Mouse (Mus musculus) kidney, adult 2 months (tissue): ENCODE measurements around the gene Tas1r3.

Experiments used
- CTCF ChIP-seq: fragments of 200-500 bp; conservative IDR thresholded peaks from 2 replicates; pipeline ENCODE4 v1.5.1; 2011; ENCODE audit warnings: low read depth, mild to moderate bottlenecking, control low read depth, low read length, moderate library complexity, mixed read lengths; ENCODE audit not compliant: insufficient read depth, insufficient read length
- POLR2A ChIP-seq: fragments of 200-500 bp; IDR thresholded peaks from one replicate; pipeline ENCODE4 v1.6.1; 2011; ENCODE audit warnings: low read depth, low read length, control low read depth

DNA sequence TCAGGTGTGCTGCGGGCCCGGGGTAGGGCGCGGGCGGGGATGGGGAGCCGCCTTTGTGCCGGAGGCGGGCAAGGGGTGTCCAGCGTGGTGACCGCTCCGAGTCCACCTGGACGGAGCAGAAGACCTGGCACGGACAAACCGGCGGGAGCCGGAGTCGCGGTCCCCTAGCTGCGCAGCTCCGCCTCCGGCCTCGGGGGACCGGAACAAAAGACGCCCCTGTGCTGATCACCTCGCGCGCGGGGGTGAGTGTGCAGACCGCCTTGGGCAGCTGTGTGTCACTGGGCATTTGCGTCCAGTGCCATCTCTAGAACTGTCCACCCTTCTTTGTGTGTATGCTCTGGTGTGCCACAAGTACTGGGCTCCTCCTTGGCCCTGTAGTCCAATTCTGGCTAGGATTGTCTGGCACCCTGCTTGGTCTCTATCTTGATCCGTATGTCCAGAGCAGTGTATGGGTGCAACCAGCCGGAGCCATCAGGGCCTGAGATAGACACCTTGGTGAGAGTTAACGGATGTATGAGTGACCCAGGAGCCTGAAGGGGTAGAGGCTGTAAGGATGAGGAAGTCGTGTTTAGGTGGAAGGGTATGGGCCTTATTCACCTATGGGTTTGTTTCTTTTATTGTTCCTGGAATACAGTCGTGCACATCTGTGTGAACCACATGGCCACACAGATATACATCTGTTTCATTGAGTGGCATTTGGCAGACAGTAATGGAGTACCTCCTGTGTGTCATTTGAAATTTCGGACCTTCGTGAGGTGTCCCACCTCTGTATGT is 29.5 kb upstream of the Tas1r3 start:
- no peak for TF ChIP-seq CTCF
- no peak for TF ChIP-seq POLR2A
